Mouse (Mus musculus) limb, embryonic 11.5 days (tissue): ENCODE data around the gene Rcan3. TPM values are rescaled to one million over a fixed set of nuclear protein-coding genes. Genes with fewer than 3 reads are reported as not detected.

Experiments used
- ATAC-seq: fragments of 200-750 bp; cut with Nextera tagmentation; 2 replicates; pipeline ENCODE4 v1.8.0; 2017; ENCODE audit warnings: low read depth; ENCODE audit not compliant: insufficient number of reproducible peaks, low FRiP score, low TSS enrichment
- DNase-seq: peaks from one replicate; pipeline ENCODE4 v3.0.0-alpha.2; 2015; ENCODE audit warnings: low spot score
- H3K27ac ChIP-seq: fragments of 300-500 bp; sonication (generic); replicated peaks from 2 replicates; pipeline ENCODE4 v1.5.1; 2014; ENCODE audit warnings: low read depth, mild to moderate bottlenecking, low read length
- H3K27me3 ChIP-seq: fragments of 300-500 bp; sonication (generic); 2 replicates; pipeline ENCODE4 v1.6.1; 2014; ENCODE audit warnings: mild to moderate bottlenecking, low read length, mixed read lengths; ENCODE audit not compliant: control insufficient read depth, insufficient read depth
- H3K36me3 ChIP-seq: fragments of 300-500 bp; sonication (generic); 2 replicates; pipeline ENCODE4 v1.6.1; 2014; ENCODE audit warnings: mild to moderate bottlenecking, low read length, moderate library complexity, mixed read lengths; ENCODE audit not compliant: control insufficient read depth, insufficient read depth
- H3K4me1 ChIP-seq: fragments of 300-500 bp; sonication (generic); 2 replicates; pipeline ENCODE4 v1.6.1; 2014; ENCODE audit warnings: low read length, mixed read lengths; ENCODE audit not compliant: control insufficient read depth, insufficient read depth
- H3K4me2 ChIP-seq: fragments of 300-500 bp; sonication (generic); 2 replicates; pipeline ENCODE4 v1.6.1; 2014; ENCODE audit warnings: low read depth, mild to moderate bottlenecking, moderate library complexity; ENCODE audit not compliant: severe bottlenecking
- H3K4me3 ChIP-seq: fragments of 300-500 bp; sonication (generic); 2 replicates; pipeline ENCODE4 v1.5.1; 2014; ENCODE audit warnings: low read depth, low read length
- H3K9ac ChIP-seq: fragments of 300-500 bp; sonication (generic); 2 replicates; pipeline ENCODE4 v1.6.1; 2014; ENCODE audit warnings: mild to moderate bottlenecking, low read length
- H3K9me3 ChIP-seq: fragments of 300-500 bp; sonication (generic); 2 replicates; pipeline ENCODE4 v1.6.1; 2016; ENCODE audit warnings: low read length; ENCODE audit not compliant: control insufficient read depth
- WGBS: fragments of 180-500 bp; shearing (Covaris S2); extraction: QIAGEN DNeasy Blood & Tissue Kit; methylation state at CpG from one replicate; pipeline ENCODE4 v1.1.7; 2014; 5-methylcytosine and 5-hydroxymethylcytosine counted together
- polyA plus RNA-seq: library from polyadenylated mRNA; unstranded; fragments of >200 nt; fragmentation: Nextera tagmentation; extraction: Ambion mirVana; gene quantifications from 2 replicates; pipeline ENCODE4 v1.2.1, GENCODE M21; 2014

Gene Rcan3
- polyA plus RNA-seq, 1 experiment from 2014 or later = 9.6 TPM

DNA sequence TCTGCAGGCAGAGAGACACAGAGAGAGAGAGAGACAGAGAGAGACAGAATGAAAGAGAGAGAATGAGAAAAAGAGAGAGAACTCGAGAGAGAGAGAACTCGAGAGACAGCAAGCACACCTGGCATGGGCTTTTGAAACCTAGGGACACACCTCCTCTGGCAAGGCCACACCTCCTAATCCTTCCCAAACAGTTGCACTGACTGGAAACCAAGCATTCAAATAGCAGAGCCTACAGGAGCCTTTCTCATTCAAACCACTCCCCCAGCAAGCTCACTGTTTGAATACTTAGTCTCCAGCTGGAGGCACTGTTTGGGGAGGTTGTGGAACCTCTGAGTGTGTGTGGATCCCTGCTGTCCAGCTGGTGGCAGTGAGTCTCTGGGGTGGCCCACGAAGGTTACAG lies 40.9 kb downstream of the Rcan3 start:
- no peak overlapping the region for H3K4me3 ChIP-seq
- H3K9me3 ChIP-seq = no peaks in the 10 kb centered on the region; the same call in 1 of the 2 replicates
- DNase-seq = no peak
- peaks cover 12% of the 10 kb centered on the region for H3K27me3 ChIP-seq
- H3K4me2 ChIP-seq = no peak overlapping the region
- 77% methylated on average over 3 of the region's 3 CpGs for WGBS
- H3K36me3 ChIP-seq = no peaks in the 10 kb centered on the region
- peaks cover 1% of the 10 kb centered on the region; the same call in 1 of the 2 replicates for H3K4me1 ChIP-seq
- ATAC-seq = no peak
- no peak overlapping the region for H3K9ac ChIP-seq
- H3K27ac ChIP-seq = no peak overlapping the region

DNA sequence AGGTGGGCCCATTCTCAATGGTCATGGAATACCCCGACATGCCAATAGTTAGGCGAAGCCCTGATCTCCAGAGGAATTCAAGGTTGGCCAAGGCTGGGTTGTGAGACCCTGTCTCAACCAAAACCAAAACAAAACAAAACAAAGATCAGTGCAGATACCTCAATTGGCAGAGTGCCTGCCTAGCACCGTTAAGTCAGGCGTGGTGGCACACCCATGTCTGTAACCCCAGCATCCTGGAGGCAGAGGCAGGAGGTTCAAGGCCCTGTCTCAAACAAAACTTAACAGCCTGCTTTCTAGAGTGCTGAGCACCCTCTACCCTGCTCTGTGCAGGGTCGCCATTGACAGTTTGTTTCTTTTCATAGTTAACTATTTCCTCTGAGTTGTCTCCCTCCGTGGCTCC lies 42.6 kb downstream of the Rcan3 start:
- no peak overlapping the region for H3K27ac ChIP-seq
- H3K9ac ChIP-seq = no peak overlapping the region
- H3K4me2 ChIP-seq = no peak overlapping the region
- H3K9me3 ChIP-seq = no peaks in the 10 kb centered on the region; the same call in 1 of the 2 replicates
- DNase-seq (no peak), ATAC-seq (no peak)
- H3K4me3 ChIP-seq = no peak overlapping the region
- H3K4me1 ChIP-seq = no peaks in the 10 kb centered on the region
- H3K36me3 ChIP-seq = no peaks in the 10 kb centered on the region
- 74% methylated on average over 6 of the region's 6 CpGs for WGBS
- no peaks in the 10 kb centered on the region for H3K27me3 ChIP-seq

DNA sequence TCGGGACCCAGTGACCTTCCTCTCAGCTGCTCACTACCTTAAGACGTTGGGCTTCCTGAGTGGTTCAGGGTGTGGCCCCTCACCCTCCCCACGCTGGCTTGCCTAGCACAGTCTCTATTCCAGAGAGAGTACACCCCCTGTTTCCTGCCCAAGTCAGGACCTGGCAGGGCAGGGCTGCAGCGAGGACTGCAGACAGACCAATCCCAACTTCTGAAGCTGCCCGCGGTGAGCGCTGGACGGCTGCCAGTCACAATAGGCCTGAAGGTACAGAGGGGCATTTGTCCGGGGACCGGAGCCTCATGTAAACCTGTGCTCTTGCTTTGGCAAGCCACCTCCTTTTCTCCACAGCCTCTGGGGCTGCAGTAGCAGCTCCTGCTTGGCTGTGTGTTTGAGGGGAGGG lies 48.0 kb downstream of the Rcan3 start:
- no peak overlapping the region for H3K9ac ChIP-seq
- DNase-seq = no peak
- 77% methylated on average over 10 of the region's 10 CpGs for WGBS
- no peak overlapping the region for H3K27ac ChIP-seq
- H3K27me3 ChIP-seq = no peaks in the 10 kb centered on the region
- no peak for ATAC-seq
- 0 out of 2 replicates have a peak, but pooled peaks cover 2% of the 10 kb centered on the region for H3K4me1 ChIP-seq
- no peak overlapping the region for H3K4me2 ChIP-seq
- no peak overlapping the region for H3K4me3 ChIP-seq
- no peaks in the 10 kb centered on the region for H3K36me3 ChIP-seq
- H3K9me3 ChIP-seq = no peaks in the 10 kb centered on the region

DNA sequence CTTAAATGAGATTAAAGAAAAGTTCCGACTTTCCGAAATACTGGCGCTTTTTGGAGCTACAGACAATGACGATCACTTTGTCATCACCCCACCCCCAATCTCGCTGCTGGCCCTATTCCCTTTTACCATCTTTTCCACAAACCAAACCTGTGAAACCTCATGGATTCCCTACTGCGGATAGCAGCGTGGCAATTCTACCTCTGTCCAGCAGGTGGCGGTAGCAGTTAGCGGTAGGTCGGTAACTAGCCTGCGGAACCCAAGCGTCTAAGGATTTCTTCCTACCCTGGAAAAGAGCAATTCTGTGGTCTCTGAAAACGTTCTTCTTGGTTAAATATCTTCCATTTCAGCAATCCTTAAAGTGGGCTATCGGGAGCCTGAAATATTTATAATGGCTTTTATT lies 51.3 kb downstream of the Rcan3 start:
- Histone ChIP-seq H3K4me3 (no peak overlapping the region), H3K9ac (no peak overlapping the region), H3K9me3 (no peaks in the 10 kb centered on the region), H3K36me3 (no peaks in the 10 kb centered on the region), H3K27ac (no peak overlapping the region), H3K27me3 (no peaks in the 10 kb centered on the region), H3K4me1 (0 out of 2 replicates have a peak, but pooled peaks cover 2% of the 10 kb centered on the region), H3K4me2 (no peak overlapping the region)
- WGBS = 6% methylated on average over 14 of the region's 14 CpGs
- ATAC-seq = no peak
- DNase-seq = peak; percentile 85

DNA sequence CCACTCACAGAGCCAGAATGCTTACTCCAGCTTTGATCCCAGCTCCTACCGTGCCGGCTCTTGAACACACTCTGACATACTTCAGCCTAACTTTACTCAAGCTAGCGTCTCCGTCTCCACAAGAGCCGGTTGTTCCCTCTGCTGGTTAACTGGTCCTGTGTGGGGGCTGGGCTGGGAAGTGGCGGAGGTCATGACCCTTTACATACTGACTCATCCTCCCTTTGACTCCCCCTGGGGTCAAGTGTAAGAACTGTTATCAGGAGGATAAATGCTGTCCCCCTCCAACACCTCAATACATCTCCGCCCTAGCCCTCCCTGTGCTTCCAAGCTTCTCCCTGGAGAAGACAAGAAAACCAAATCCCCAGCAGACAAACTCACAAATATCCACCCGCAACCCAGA lies 52.3 kb downstream of the Rcan3 start:
- no peak overlapping the region for H3K4me2 ChIP-seq
- no peak overlapping the region for H3K4me3 ChIP-seq
- DNase-seq = no peak
- 0 out of 2 replicates have a peak, but pooled peaks cover 2% of the 10 kb centered on the region for H3K4me1 ChIP-seq
- H3K36me3 ChIP-seq = no peaks in the 10 kb centered on the region
- no peaks in the 10 kb centered on the region for H3K27me3 ChIP-seq
- 49% methylated on average over 8 of the region's 8 CpGs for WGBS
- no peak overlapping the region for H3K9ac ChIP-seq
- no peak overlapping the region for H3K27ac ChIP-seq
- ATAC-seq = no peak
- H3K9me3 ChIP-seq = no peaks in the 10 kb centered on the region

DNA sequence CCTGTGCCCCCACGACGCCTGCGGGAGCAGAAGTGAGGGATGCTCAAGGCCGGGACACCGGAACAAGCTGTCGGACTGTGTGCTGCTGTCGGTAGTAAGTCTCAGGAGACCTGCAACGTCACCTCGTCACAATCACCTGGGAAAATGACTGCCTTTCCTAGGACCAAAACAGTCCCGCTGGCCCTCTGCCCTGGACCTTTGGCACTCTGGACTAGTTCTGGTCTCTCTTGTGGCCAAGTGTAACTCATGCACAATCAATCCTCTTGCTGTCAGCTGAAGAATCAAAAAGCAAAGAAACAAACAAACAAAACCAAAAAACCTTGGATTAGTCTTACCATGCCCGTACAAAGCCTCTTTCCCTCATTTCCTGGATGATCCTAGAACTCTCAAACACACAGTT lies 56.4 kb downstream of the Rcan3 start:
- H3K9me3 ChIP-seq = no peaks in the 10 kb centered on the region
- no peak overlapping the region for H3K4me3 ChIP-seq
- H3K4me1 ChIP-seq = no peaks in the 10 kb centered on the region
- H3K4me2 ChIP-seq = no peak overlapping the region
- WGBS = 83% methylated on average over 11 of the region's 11 CpGs
- H3K27ac ChIP-seq = no peak overlapping the region
- no peaks in the 10 kb centered on the region for H3K36me3 ChIP-seq
- no peak for ATAC-seq
- H3K9ac ChIP-seq = no peak overlapping the region
- no peak for DNase-seq
- no peaks in the 10 kb centered on the region for H3K27me3 ChIP-seq

DNA sequence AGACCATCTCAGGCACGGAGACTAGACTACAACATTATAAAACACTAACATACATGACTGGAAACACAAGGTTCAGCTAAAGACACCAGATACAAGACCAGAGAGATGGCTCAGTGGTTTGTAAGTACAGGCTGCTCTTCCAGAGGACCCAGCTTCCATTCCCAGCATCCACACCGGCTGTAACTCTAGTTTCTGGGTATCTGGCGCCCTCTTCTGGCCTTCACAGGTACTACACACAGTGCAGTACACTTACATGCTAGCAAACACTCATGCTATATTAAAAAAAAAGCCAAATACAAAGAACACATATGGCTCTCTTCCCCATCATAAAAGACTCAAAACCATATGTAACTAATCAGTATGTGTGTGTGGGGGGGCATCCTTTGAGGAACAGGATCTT lies 58.2 kb downstream of the Rcan3 start:
- no peaks in the 10 kb centered on the region for H3K9me3 ChIP-seq
- WGBS = 69% methylated on average over 3 of the region's 3 CpGs
- no peak overlapping the region for H3K4me2 ChIP-seq
- H3K27ac ChIP-seq = no peak overlapping the region
- H3K36me3 ChIP-seq = no peaks in the 10 kb centered on the region
- DNase-seq (no peak), ATAC-seq (no peak)
- H3K27me3 ChIP-seq = no peaks in the 10 kb centered on the region
- H3K9ac ChIP-seq = no peak overlapping the region
- H3K4me1 ChIP-seq = no peaks in the 10 kb centered on the region
- no peak overlapping the region for H3K4me3 ChIP-seq

DNA sequence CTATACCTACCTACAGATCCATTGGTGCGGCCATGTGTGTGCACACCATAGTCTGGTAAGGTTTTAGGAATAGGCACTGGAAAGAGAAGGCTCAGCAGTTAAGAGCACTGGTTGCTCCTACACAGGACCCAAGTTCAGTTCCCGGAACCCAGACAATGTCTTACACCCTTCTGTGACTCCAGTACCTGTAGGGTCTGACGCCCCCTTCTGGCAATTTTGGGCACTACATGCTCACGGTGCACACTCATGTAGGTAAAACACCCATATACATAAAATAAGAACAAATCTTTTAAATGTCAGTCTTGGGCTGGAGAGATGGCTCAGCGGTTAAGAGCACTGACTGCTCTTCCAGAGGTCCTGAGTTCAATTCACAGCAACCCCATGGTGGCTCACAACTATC lies 60.4 kb downstream of the Rcan3 start:
- WGBS = 83% methylated on average over 5 of the region's 5 CpGs
- no peaks in the 10 kb centered on the region for H3K36me3 ChIP-seq
- H3K9ac ChIP-seq = no peak overlapping the region
- no peak overlapping the region for H3K4me2 ChIP-seq
- no peaks in the 10 kb centered on the region for H3K27me3 ChIP-seq
- H3K27ac ChIP-seq = no peak overlapping the region
- H3K4me3 ChIP-seq = no peak overlapping the region
- no peaks in the 10 kb centered on the region for H3K9me3 ChIP-seq
- ATAC-seq (no peak), DNase-seq (no peak)
- H3K4me1 ChIP-seq = no peaks in the 10 kb centered on the region

DNA sequence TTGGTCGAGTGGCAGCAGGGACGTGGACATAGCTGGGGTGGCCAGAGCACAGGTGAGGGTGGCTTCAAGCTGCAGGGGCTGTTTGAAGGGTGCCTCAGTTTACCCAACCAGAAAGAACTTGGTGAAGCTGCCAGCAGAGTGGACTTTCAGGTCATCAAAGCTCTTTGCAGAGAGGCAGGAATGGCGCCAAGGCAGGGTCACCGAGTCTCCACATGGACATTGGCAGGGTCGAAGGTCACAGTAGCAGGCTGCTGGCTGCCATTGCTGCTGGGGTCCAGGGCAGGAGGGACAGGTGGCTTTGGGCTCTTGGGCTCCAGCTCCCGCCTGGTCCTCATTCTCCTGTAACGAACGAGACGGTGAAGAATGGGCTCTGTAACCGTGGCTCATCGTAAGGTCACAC lies 63.3 kb downstream of the Rcan3 start:
- Histone ChIP-seq H3K27ac (no peak overlapping the region), H3K4me3 (no peak overlapping the region), H3K9me3 (no peaks in the 10 kb centered on the region), H3K9ac (no peak overlapping the region), H3K36me3 (no peaks in the 10 kb centered on the region), H3K27me3 (no peaks in the 10 kb centered on the region), H3K4me2 (no peak overlapping the region), H3K4me1 (no peaks in the 10 kb centered on the region)
- ATAC-seq (no peak), DNase-seq (no peak)
- 65% methylated on average over 11 of the region's 11 CpGs for WGBS
